Mouse (Mus musculus): ENCODE measurements at regions not wholly inside any gene's neighbourhood (a gene's known extent, or its start where the extent isn't known, plus 50 kb on each side); places are given as distances from the start of the nearest gene placed in this dataset.

- TF ChIP-seq POLR2A (IDR thresholded peaks at IDR 0.05; ENCODE audit: extremely low read depth, insufficient read depth, low read length) (no peak), CTCF (IDR thresholded peaks at IDR 0.05; ENCODE audit: low read depth, low read length) (no peak)
Observed at GRCm38 (mm10) chr5:51045872-51046271, 521.7 kb downstream of the Ppargc1a start.

Data from liver, adult 2 months (tissue).